Mouse (Mus musculus) 3134 (cell line): ENCODE results near the gene Ptk7.
"Not testable (repeated sequence)": the region's sequence is repeated elsewhere in the genome, so short reads cannot be mapped to it uniquely, and the experiment has no call there.

Experiments used
- DNase-seq: peaks from one replicate; pipeline ENCODE4 v3.0.0-alpha.2; 2011; ENCODE audit warnings: low spot score; ENCODE audit not compliant: insufficient read length; ENCODE audit errors: extremely low read depth

The Ptk7 gene

GRCm38 (mm10) chr17:46559146-46559545 is 70.2 kb downstream of the Ptk7 start:
- no peak for DNase-seq

GRCm38 (mm10) chr17:46558151-46558550 is 71.2 kb downstream of the Ptk7 start:
- DNase-seq, result no peak

GRCm38 (mm10) chr17:46557321-46557720 is 72.0 kb downstream of the Ptk7 start:
- not testable (repeated sequence) for DNase-seq

- DNase-seq, result no peak
Observed at GRCm38 (mm10) chr17:46556584-46556945, 72.7 kb downstream of the Ptk7 start.

- DNase-seq, result peak; percentile 98
Observed at GRCm38 (mm10) chr17:46555673-46556583, 73.4 kb downstream of the Ptk7 start, which contains the start of gene Srf. TSS of gene Srf (minus strand) at chr17:46556175.

- peak; percentile 64 for DNase-seq
Observed at GRCm38 (mm10) chr17:46554977-46555672, 74.2 kb downstream of the Ptk7 start.

GRCm38 (mm10) chr17:46554646-46554976 is 74.7 kb downstream of the Ptk7 start:
- DNase-seq, result no peak

GRCm38 (mm10) chr17:46553926-46554325 is 75.4 kb downstream of the Ptk7 start:
- DNase-seq, result no peak

GRCm38 (mm10) chr17:46553469-46553868 is 75.8 kb downstream of the Ptk7 start:
- no peak for DNase-seq

- peak; percentile 93 for DNase-seq
Observed at GRCm38 (mm10) chr17:46552841-46553423, 76.4 kb downstream of the Ptk7 start.

- DNase-seq, result no peak
Observed at GRCm38 (mm10) chr17:46552151-46552550, 77.2 kb downstream of the Ptk7 start.

- no peak for DNase-seq
Observed at GRCm38 (mm10) chr17:46551369-46551768, 77.9 kb downstream of the Ptk7 start.

- DNase-seq, result no peak
Observed at GRCm38 (mm10) chr17:46550904-46551303, 78.4 kb downstream of the Ptk7 start.

- no peak for DNase-seq
Observed at GRCm38 (mm10) chr17:46549642-46550041, 79.7 kb downstream of the Ptk7 start.

GRCm38 (mm10) chr17:46549193-46549592 is 80.1 kb downstream of the Ptk7 start:
- DNase-seq, result peak; percentile 45

GRCm38 (mm10) chr17:46548741-46549140 is 80.6 kb downstream of the Ptk7 start:
- no peak for DNase-seq

GRCm38 (mm10) chr17:46547923-46548322 is 81.4 kb downstream of the Ptk7 start:
- DNase-seq, result no peak

GRCm38 (mm10) chr17:46546995-46547394 is 82.3 kb downstream of the Ptk7 start:
- DNase-seq, result no peak

GRCm38 (mm10) chr17:46546591-46546990 is 82.7 kb downstream of the Ptk7 start:
- no peak for DNase-seq

- no peak for DNase-seq
Observed at GRCm38 (mm10) chr17:46545813-46546564, 83.3 kb downstream of the Ptk7 start, which contains the start of gene Cul9. TSS of gene Cul9 (minus strand) at chr17:46546388.

GRCm38 (mm10) chr17:46543661-46544060 is 85.6 kb downstream of the Ptk7 start:
- DNase-seq, result no peak
